Mouse (Mus musculus): ENCODE data around the gene Bcl6. TPM values are rescaled to one million over a fixed set of nuclear protein-coding genes. Genes with fewer than 3 reads are reported as not detected.

The Bcl6 gene
- 14.6 TPM for polyA plus RNA-seq (2014; fragmentation: Illumina TruSeq; extraction: RNeasy Lipid Tissue Mini Kit (QIAGEN cat#74804); ENCODE audit: low read depth, low replicate concordance)

GRCm38 (mm10) chr16:23988466-23989208, at the start of gene Bcl6, which contains the start of gene Gm37419:
Gene Bcl6 (minus strand): TSS chr16:23988852.
Gene Gm37419 (plus strand): TSS chr16:23988482.

GRCm38 (mm10) chr16:23932294-23932693, 56.4 kb downstream of the Bcl6 start, which contains the start of gene Rtp2:
Gene Rtp2 (minus strand): TSS chr16:23932394.

Other genes with a start within 250 kb of the Bcl6 start
- not detected for gene Sst, start 97.9 kb downstream of the Bcl6 start, polyA plus RNA-seq (2014; fragmentation: Illumina TruSeq; extraction: RNeasy Lipid Tissue Mini Kit (QIAGEN cat#74804); ENCODE audit: low read depth, low replicate concordance)
- gene Rtp2, start 56.5 kb downstream of the Bcl6 start, polyA plus RNA-seq (2014; fragmentation: Illumina TruSeq; extraction: RNeasy Lipid Tissue Mini Kit (QIAGEN cat#74804); ENCODE audit: low read depth, low replicate concordance): not detected
- gene Gm37419, start 370 bp downstream of the Bcl6 start, polyA plus RNA-seq (2014; fragmentation: Illumina TruSeq; extraction: RNeasy Lipid Tissue Mini Kit (QIAGEN cat#74804); ENCODE audit: low read depth, low replicate concordance): not detected